1 mouse cellular context compared by ENCODE assay signal in the genomic region with DNA sequence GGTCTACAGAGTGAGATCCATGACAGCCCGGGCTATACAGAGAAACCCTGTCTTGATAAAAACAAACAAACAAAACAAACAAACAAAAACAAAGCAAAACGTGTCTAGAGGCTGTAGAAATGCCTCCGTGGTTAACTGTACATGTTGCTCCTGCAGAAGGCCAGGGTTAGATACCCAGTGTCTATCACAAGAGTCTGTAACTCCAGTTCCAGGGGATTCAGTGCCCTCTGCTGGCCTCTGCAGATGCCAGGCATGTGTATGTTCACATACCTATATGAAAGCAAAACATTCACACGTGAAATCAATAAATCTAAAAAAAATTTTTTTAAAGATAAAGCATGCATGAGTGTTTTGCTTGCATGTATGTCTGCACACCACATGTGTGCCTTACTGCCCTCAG.
TF ChIP-seq lines count a peak whose summit lies in the region.

No protein-coding gene starts in this region.

TF ChIP-seq in CH12.LX, 34 proteins besides CTCF, POLR2A, EP300 and RAD21:
- TF ChIP-seq GABPA (IDR thresholded peaks at IDR 0.05; ENCODE audit: insufficient replicate concordance, low read depth, low read length) (no peak), SMC3 (IDR thresholded peaks at IDR 0.05; ENCODE audit: low read depth, low read length) (peak; percentile 36)
